Mouse (Mus musculus): ENCODE results near the gene Zdhhc7. TPM values are rescaled to one million over a fixed set of nuclear protein-coding genes. Genes with fewer than 3 reads are reported as not detected.
A peak's percentile ranks its signal among the peaks of the same experiment; 100 is the strongest.

Zdhhc7 gene
- polyA plus RNA-seq, 1 experiment from 2014 or later: 26.1 TPM

- ATAC-seq: no peak; the same call in 1 of the 2 replicates
- Histone ChIP-seq H3K9ac (peak overlapping the region; percentile 82), H3K4me3 (peak overlapping the region; percentile 65), H3K4me1 (peaks cover 21% of the 10 kb centered on the region), H3K4me2 (peak overlapping the region; percentile 97), H3K27ac (peak overlapping the region; percentile 83), H3K36me3 (no peaks in the 10 kb centered on the region), H3K27me3 (replicated peaks) (peaks cover 66% of the 10 kb centered on the region), H3K9me3 (replicated peaks) (no peaks in the 10 kb centered on the region)
- 7% methylated on average over 10 of the region's 10 CpGs for WGBS (ENCODE audit: insufficient replicate concordance)
These were observed 12.0 kb upstream of the Zdhhc7 start for GRCm38 (mm10) chr8:120113306-120113705.

DNA sequence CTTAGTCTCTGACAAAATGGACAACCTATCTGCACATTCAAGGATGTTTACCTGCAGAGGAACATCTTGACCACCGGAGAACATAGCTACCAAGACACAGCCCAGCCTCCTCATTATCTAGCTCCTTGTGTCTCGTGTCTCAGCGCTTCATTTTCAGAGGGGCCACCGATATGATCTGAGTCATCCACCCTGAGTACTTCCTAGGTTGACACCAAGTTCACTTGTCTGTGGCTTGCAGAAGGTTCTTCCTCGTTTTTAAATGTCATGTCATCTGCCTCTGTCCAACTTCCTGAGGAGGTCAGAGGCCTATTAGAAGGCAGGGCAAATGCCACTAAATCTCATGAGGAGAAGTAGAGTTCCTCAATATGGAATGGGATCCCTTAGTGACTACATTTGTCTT lies 11.3 kb upstream of the Zdhhc7 start:
- H3K9me3 ChIP-seq (replicated peaks): no peaks in the 10 kb centered on the region
- H3K27me3 ChIP-seq (replicated peaks): peaks cover 58% of the 10 kb centered on the region
- no peak for ATAC-seq
- H3K4me1 ChIP-seq: peaks cover 21% of the 10 kb centered on the region
- no peak overlapping the region for H3K4me3 ChIP-seq
- H3K27ac ChIP-seq: peak overlapping the region; percentile 83; the same call in 1 of the 2 replicates
- 11% methylated on average over 5 of the region's 5 CpGs for WGBS (ENCODE audit: insufficient replicate concordance)
- H3K9ac ChIP-seq: no peak overlapping the region
- peak overlapping the region; percentile 97 for H3K4me2 ChIP-seq
- no peaks in the 10 kb centered on the region for H3K36me3 ChIP-seq

DNA sequence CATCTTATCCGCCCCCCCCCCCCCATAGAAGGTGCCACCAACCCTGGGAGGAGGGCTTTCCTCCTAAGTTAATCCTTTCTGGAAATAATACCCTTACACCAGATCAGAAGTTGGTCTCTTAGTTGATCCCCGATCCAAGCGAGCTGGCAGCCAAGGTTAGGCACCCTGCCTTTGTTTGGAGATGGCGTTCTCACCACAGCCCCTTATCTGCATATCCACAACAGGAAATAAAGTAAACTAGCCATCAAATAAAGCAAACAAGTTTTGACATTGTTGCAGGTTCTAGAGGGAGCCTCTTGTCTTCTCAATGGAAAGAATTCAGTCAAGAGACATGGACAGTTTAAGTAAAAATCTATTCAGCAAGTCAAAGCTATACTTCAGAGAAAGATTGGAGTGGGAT lies 10.1 kb upstream of the Zdhhc7 start:
- no peak overlapping the region for H3K4me2 ChIP-seq
- no peak for ATAC-seq
- H3K9me3 ChIP-seq (replicated peaks): no peaks in the 10 kb centered on the region
- 44% methylated on average over 4 of the region's 4 CpGs for WGBS (ENCODE audit: insufficient replicate concordance)
- no peak overlapping the region for H3K4me3 ChIP-seq
- no peak overlapping the region for H3K27ac ChIP-seq
- H3K4me1 ChIP-seq: peaks cover 26% of the 10 kb centered on the region
- no peaks in the 10 kb centered on the region for H3K36me3 ChIP-seq
- H3K27me3 ChIP-seq (replicated peaks): peaks cover 46% of the 10 kb centered on the region
- H3K9ac ChIP-seq: no peak overlapping the region

DNA sequence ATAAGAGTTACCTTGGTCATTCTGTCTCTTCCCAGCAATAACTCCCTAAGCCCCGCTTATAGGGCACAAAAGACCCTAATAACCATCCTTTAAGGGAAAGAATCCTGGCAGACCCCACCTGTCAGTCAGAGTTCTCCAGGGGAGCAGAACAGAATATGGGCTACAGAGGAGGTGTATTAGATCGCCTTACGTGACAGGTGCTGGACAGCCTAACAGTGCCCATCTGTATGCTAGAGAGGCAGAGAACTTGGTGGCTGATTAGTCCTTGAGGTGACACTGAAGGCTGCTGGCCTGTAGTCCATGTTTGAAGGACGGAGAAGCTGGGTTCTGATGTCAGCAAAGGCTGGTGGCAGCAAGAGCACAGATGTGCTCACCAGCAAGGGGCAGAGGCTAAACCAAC lies 9.7 kb upstream of the Zdhhc7 start:
- H3K27ac ChIP-seq: no peak overlapping the region
- no peaks in the 10 kb centered on the region for H3K36me3 ChIP-seq
- ATAC-seq: no peak
- peaks cover 42% of the 10 kb centered on the region for H3K27me3 ChIP-seq (replicated peaks)
- H3K9ac ChIP-seq: no peak overlapping the region
- no peak overlapping the region for H3K4me3 ChIP-seq
- peaks cover 27% of the 10 kb centered on the region for H3K4me1 ChIP-seq
- WGBS (ENCODE audit: insufficient replicate concordance): 74% methylated on average over 4 of the region's 4 CpGs
- no peaks in the 10 kb centered on the region for H3K9me3 ChIP-seq (replicated peaks)
- H3K4me2 ChIP-seq: no peak overlapping the region

GRCm38 (mm10) chr8:120109149-120109548 lies 7.9 kb upstream of the Zdhhc7 start:
- Histone ChIP-seq H3K27me3 (replicated peaks) (peaks cover 24% of the 10 kb centered on the region), H3K9me3 (replicated peaks) (no peaks in the 10 kb centered on the region), H3K4me3 (no peak overlapping the region), H3K36me3 (0 out of 2 replicates have a peak, but pooled peaks cover 3% of the 10 kb centered on the region), H3K27ac (no peak overlapping the region), H3K4me2 (no peak overlapping the region), H3K4me1 (peaks cover 31% of the 10 kb centered on the region), H3K9ac (no peak overlapping the region)
- ATAC-seq: no peak
- WGBS (ENCODE audit: insufficient replicate concordance): 13% methylated on average over 3 of the region's 3 CpGs

DNA sequence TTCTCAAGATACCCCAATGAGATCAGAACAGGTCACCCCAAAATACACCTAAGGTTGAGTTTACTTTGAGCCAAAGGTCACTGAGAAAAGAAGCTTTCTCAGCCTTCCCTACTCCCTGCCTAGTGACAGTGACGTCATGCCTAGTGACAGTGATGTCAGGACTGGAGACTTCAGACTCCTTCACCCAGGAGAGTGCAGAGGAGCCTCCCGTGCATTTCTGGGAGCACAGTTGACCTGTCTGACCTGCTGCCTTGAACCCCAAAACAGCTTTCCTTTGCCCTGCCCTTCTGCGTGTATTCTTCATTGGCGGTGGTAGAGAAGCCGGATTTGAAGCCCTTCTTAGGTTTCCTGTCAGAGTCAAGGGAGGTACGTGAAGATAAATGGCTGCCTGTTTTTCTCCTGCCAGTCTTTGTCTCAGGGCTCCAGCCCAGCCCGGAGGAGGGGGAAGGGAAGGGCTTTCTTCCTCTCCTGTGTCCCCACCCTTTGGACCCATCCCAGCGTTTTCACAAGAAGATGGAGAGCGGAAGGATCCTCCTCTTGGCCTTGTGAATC lies 3.5 kb upstream of the Zdhhc7 start:
- H3K36me3 ChIP-seq: 0 out of 2 replicates have a peak, but pooled peaks cover 8% of the 10 kb centered on the region
- ATAC-seq: no peak
- WGBS (ENCODE audit: insufficient replicate concordance): 41% methylated on average over 9 of the region's 9 CpGs
- H3K4me3 ChIP-seq: no peak overlapping the region
- H3K4me1 ChIP-seq: peaks cover 42% of the 10 kb centered on the region
- H3K27ac ChIP-seq: no peak overlapping the region
- no peak overlapping the region for H3K9ac ChIP-seq
- H3K9me3 ChIP-seq (replicated peaks): no peaks in the 10 kb centered on the region
- no peak overlapping the region for H3K4me2 ChIP-seq
- peaks cover 7% of the 10 kb centered on the region; the same call in 1 of the 2 replicates for H3K27me3 ChIP-seq (replicated peaks)

DNA sequence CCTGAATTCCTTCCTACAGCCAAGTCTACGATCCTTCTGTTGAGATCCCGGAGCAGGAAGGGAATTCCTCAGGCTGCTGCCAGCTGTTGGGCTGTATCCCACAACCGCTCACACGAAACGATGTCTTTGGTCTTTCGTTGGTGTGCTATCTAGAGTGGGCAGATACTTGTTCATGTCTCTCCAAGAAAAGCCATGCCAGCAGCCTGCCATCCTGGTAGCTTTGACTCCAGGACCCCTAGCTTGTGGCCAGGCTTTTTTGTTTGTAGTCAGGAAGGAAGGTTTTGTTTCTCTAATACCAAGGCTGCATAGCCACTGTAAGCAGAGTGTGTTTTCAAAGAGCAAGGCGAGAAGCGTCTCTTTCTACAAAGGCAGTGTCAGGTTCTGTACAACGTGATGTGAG lies 2.6 kb upstream of the Zdhhc7 start:
- Histone ChIP-seq H3K4me3 (no peak overlapping the region), H3K27me3 (replicated peaks) (no peaks in the 10 kb centered on the region), H3K36me3 (0 out of 2 replicates have a peak, but pooled peaks cover 8% of the 10 kb centered on the region), H3K9ac (no peak overlapping the region), H3K27ac (no peak overlapping the region), H3K4me2 (no peak overlapping the region), H3K9me3 (replicated peaks) (no peaks in the 10 kb centered on the region), H3K4me1 (peaks cover 50% of the 10 kb centered on the region)
- no peak for ATAC-seq
- WGBS (ENCODE audit: insufficient replicate concordance): 86% methylated on average over 9 of the region's 9 CpGs

GRCm38 (mm10) chr8:120100388-120101067 lies 754 bp downstream of the Zdhhc7 start:
- Histone ChIP-seq H3K9me3 (replicated peaks) (no peaks in the 10 kb centered on the region), H3K9ac (peak overlapping the region; percentile 84), H3K27ac (peak overlapping the region; percentile 72), H3K4me3 (peak overlapping the region; percentile 83), H3K27me3 (replicated peaks) (no peaks in the 10 kb centered on the region), H3K4me1 (peaks cover 61% of the 10 kb centered on the region), H3K36me3 (peaks cover 13% of the 10 kb centered on the region; the same call in 1 of the 2 replicates), H3K4me2 (peak overlapping the region; percentile 89)
- 4% methylated on average over 25 of the region's 25 CpGs for WGBS (ENCODE audit: insufficient replicate concordance)
- ATAC-seq: peak; percentile 5; the same call in 1 of the 2 replicates

- H3K27me3 ChIP-seq (replicated peaks): no peaks in the 10 kb centered on the region
- no peaks in the 10 kb centered on the region for H3K9me3 ChIP-seq (replicated peaks)
- no peak for ATAC-seq
- H3K4me2 ChIP-seq: no peak overlapping the region
- no peak overlapping the region for H3K9ac ChIP-seq
- H3K27ac ChIP-seq: no peak overlapping the region
- peaks cover 44% of the 10 kb centered on the region for H3K4me1 ChIP-seq
- no peak overlapping the region for H3K4me3 ChIP-seq
- WGBS (ENCODE audit: insufficient replicate concordance): 62% methylated on average over 2 of the region's 2 CpGs
- peaks cover 42% of the 10 kb centered on the region for H3K36me3 ChIP-seq
These were observed 4.8 kb downstream of the Zdhhc7 start for GRCm38 (mm10) chr8:120096486-120096885.

GRCm38 (mm10) chr8:120094801-120095200 lies 6.5 kb downstream of the Zdhhc7 start:
- ATAC-seq: no peak
- WGBS (ENCODE audit: insufficient replicate concordance): 79% methylated on average over 10 of the region's 10 CpGs
- Histone ChIP-seq H3K27me3 (replicated peaks) (no peaks in the 10 kb centered on the region), H3K4me2 (no peak overlapping the region), H3K9me3 (replicated peaks) (no peaks in the 10 kb centered on the region), H3K9ac (no peak overlapping the region), H3K36me3 (peaks cover 59% of the 10 kb centered on the region), H3K4me3 (no peak overlapping the region), H3K27ac (no peak overlapping the region), H3K4me1 (peaks cover 35% of the 10 kb centered on the region)

GRCm38 (mm10) chr8:120093103-120093502 lies 8.2 kb downstream of the Zdhhc7 start:
- 88% methylated on average over 3 of the region's 3 CpGs for WGBS (ENCODE audit: insufficient replicate concordance)

DNA sequence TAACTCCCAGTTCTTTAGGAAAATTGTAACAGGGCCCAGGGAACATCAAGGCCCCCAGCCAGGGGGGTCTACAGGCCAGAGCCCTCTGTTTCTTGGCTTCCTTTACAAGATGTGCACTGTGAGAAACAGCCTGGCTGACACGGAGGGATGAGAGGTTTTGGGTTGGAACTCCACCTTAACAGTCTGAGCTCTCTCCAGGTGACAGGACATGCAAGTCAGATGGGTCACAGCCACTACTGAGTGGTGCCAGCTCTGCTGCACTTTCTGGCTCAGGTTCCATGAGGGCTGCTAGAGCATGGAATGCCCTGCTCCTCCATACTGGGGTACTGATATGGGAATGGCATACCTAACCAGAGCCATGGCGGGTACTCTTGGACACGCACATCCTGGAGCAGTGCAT lies 10.2 kb downstream of the Zdhhc7 start:
- no peak overlapping the region for H3K4me3 ChIP-seq
- 0 out of 2 replicates have a peak, but pooled peaks have one; percentile 5 for ATAC-seq
- 86% methylated on average over 3 of the region's 3 CpGs for WGBS (ENCODE audit: insufficient replicate concordance)
- 0 out of 2 replicates have a peak, but pooled peaks cover 10% of the 10 kb centered on the region for H3K4me1 ChIP-seq
- no peak overlapping the region for H3K27ac ChIP-seq
- no peak overlapping the region for H3K4me2 ChIP-seq
- H3K27me3 ChIP-seq (replicated peaks): no peaks in the 10 kb centered on the region
- H3K9me3 ChIP-seq (replicated peaks): no peaks in the 10 kb centered on the region
- peaks cover 89% of the 10 kb centered on the region for H3K36me3 ChIP-seq
- no peak overlapping the region for H3K9ac ChIP-seq

More at GRCm38 (mm10) chr8:120093103-120093502, 8.2 kb downstream of the Zdhhc7 start:
- H3K4me3 ChIP-seq: no peak overlapping the region
- no peak for ATAC-seq
- H3K4me2 ChIP-seq: no peak overlapping the region
- no peaks in the 10 kb centered on the region for H3K9me3 ChIP-seq (replicated peaks)
- H3K4me1 ChIP-seq: peaks cover 23% of the 10 kb centered on the region; the same call in 1 of the 2 replicates
- H3K27me3 ChIP-seq (replicated peaks): no peaks in the 10 kb centered on the region
- no peak overlapping the region for H3K27ac ChIP-seq
- no peak overlapping the region for H3K9ac ChIP-seq
- H3K36me3 ChIP-seq: peaks cover 68% of the 10 kb centered on the region

All from liver, embryonic 12.5 days (tissue).